Mouse (Mus musculus) midbrain, embryonic 13.5 days (tissue): Measurements from ENCODE around the gene Wdr45. TPM values are rescaled to one million over a fixed set of nuclear protein-coding genes. Genes with fewer than 3 reads are reported as not detected.

Experiments
- ATAC-seq: fragments of 200-750 bp; cut with Nextera tagmentation; 2 replicates; pipeline ENCODE4 v1.8.0; 2017; ENCODE audit warnings: mild to moderate bottlenecking, moderate TSS enrichment, moderate library complexity
- H3K27ac ChIP-seq: fragments of 300-500 bp; sonication (generic); 2 replicates; pipeline ENCODE4 v1.5.1; 2015; ENCODE audit warnings: inconsistent platforms, mild to moderate bottlenecking, moderate library complexity
- H3K27me3 ChIP-seq: fragments of 300-500 bp; sonication (generic); 2 replicates; pipeline ENCODE4 v1.6.1; 2015; ENCODE audit warnings: mild to moderate bottlenecking, inconsistent platforms
- H3K36me3 ChIP-seq: fragments of 300-500 bp; sonication (generic); 2 replicates; pipeline ENCODE4 v1.6.1; 2015; ENCODE audit warnings: mild to moderate bottlenecking, inconsistent platforms
- H3K4me1 ChIP-seq: fragments of 300-500 bp; sonication (generic); replicated peaks from 2 replicates; pipeline ENCODE4 v1.6.1; 2015; ENCODE audit warnings: inconsistent platforms
- H3K4me2 ChIP-seq: fragments of 300-500 bp; sonication (generic); replicated peaks from 2 replicates; pipeline ENCODE4 v1.6.1; 2015; ENCODE audit warnings: moderate library complexity, mild to moderate bottlenecking, inconsistent platforms
- H3K4me3 ChIP-seq: fragments of 300-500 bp; sonication (generic); replicated peaks from 2 replicates; pipeline ENCODE4 v1.5.1; 2015; ENCODE audit warnings: mild to moderate bottlenecking, inconsistent platforms
- H3K9ac ChIP-seq: fragments of 300-500 bp; sonication (generic); replicated peaks from 2 replicates; pipeline ENCODE4 v1.6.1; 2015; ENCODE audit warnings: mild to moderate bottlenecking, inconsistent platforms
- H3K9me3 ChIP-seq: fragments of 300-500 bp; sonication (generic); 2 replicates; pipeline ENCODE4 v1.6.1; 2016; ENCODE audit warnings: mild to moderate bottlenecking, inconsistent platforms
- WGBS: fragments of 180-500 bp; shearing (Covaris S2); methylation state at CpG from one replicate; pipeline ENCODE4 v1.1.7; 2015; 5-methylcytosine and 5-hydroxymethylcytosine counted together
- polyA plus RNA-seq: library from polyadenylated mRNA; unstranded; fragments of >200 nt; fragmentation: Nextera tagmentation; extraction: Ambion mirVana; gene quantifications from 2 replicates; pipeline ENCODE4 v1.2.1, GENCODE M21; 2015

Wdr45 gene
- polyA plus RNA-seq, 1 experiment from 2014 or later = 34.9 TPM

DNA sequence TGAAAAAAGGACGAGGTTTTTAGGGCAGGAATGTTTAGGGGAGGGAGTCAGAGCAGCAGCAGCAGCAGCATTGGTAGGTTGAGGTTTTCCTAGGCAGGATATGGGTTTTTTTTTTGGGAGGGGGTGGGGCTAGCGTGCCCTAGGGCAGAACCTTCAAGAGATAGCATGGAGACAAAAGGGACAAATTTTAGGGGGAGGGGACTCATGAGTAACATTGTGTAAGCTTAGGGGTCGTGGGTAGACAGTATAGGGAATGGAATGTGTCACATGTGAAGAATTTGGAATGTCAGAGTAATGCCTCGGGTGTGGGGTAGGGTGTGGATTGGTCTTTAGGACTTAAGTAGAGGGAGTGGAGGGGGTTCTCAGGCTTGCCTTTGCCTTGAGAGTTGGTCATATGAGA, 8.6 kb downstream of the Wdr45 start:
- Histone ChIP-seq H3K36me3 (peaks cover 18% of the 10 kb centered on the region), H3K27me3 (no peaks in the 10 kb centered on the region), H3K9me3 (no peaks in the 10 kb centered on the region), H3K9ac (peak overlapping the region; percentile 59), H3K4me3 (peak overlapping the region; percentile 54), H3K4me1 (peaks cover 10% of the 10 kb centered on the region), H3K4me2 (peak overlapping the region; percentile 69), H3K27ac (no peak overlapping the region)
- WGBS = 38% methylated on average over 4 of the region's 4 CpGs
- no peak for ATAC-seq

DNA sequence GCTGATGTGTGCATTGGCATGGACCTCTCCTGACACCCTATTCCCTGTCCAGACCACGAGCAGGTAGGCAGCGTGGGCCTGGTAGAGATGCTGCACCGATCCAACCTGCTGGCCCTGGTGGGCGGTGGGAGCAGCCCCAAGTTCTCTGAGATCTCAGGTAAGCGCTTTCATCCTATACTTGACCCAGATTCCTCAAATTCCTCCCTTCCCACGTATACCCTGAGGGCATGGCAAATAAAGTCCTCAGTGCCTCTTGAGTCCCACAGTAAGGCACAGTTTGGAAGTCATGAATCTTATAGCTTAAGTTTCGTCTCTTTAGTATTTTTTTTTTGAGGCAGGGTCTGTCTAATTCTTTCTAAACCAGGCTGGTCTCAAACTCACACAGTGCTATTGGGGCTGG, 10.0 kb downstream of the Wdr45 start:
- Histone ChIP-seq H3K27ac (no peak overlapping the region), H3K4me3 (no peak overlapping the region), H3K4me2 (no peak overlapping the region), H3K4me1 (peaks cover 15% of the 10 kb centered on the region), H3K9me3 (no peaks in the 10 kb centered on the region), H3K27me3 (no peaks in the 10 kb centered on the region), H3K36me3 (peaks cover 18% of the 10 kb centered on the region), H3K9ac (no peak overlapping the region)
- WGBS = 81% methylated on average over 7 of the region's 7 CpGs
- no peak for ATAC-seq

DNA sequence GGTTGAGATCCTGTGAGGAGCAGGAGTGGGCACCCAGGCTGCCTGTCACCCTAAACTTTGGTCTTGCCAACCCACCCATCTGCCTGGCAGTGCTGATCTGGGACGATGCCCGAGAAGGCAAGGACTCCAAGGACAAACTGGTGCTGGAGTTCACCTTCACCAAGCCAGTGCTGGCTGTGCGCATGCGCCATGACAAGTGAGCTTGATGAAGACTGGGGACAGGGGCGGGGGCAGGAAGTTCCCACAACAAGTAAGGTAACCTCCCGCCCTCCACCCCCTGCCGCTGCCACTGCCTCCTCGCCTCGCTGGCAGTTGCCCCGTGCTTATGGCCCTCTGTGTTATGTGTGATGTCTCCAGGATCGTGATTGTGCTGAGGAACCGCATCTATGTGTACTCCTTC, 11.7 kb downstream of the Wdr45 start:
- Histone ChIP-seq H3K4me1 (peaks cover 23% of the 10 kb centered on the region), H3K9ac (no peak overlapping the region), H3K27ac (no peak overlapping the region), H3K4me3 (no peak overlapping the region), H3K36me3 (peaks cover 18% of the 10 kb centered on the region), H3K4me2 (no peak overlapping the region), H3K27me3 (no peaks in the 10 kb centered on the region), H3K9me3 (no peaks in the 10 kb centered on the region)
- WGBS = 90% methylated on average over 12 of the region's 12 CpGs
- no peak for ATAC-seq

DNA sequence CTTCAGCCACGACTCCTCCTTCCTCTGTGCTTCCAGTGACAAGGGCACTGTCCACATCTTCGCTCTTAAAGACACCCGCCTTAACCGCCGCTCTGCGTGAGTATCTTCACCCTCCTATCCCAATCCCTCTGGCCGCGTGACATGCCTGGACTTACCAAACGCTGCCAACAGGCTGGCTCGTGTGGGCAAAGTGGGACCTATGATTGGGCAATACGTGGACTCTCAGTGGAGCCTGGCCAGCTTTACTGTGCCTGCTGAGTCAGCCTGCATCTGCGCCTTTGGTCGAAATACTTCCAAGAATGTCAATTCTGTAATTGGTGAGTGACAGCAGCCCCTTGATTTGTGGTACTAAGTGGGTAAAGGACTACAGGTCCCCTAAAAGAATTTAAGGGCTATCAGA, 13.0 kb downstream of the Wdr45 start:
- no peak overlapping the region for H3K4me2 ChIP-seq
- H3K4me3 ChIP-seq = no peak overlapping the region
- peaks cover 18% of the 10 kb centered on the region for H3K36me3 ChIP-seq
- H3K9ac ChIP-seq = no peak overlapping the region
- H3K4me1 ChIP-seq = peaks cover 20% of the 10 kb centered on the region
- no peak for ATAC-seq
- 93% methylated on average over 13 of the region's 13 CpGs for WGBS
- no peaks in the 10 kb centered on the region for H3K27me3 ChIP-seq
- no peaks in the 10 kb centered on the region for H3K9me3 ChIP-seq
- H3K27ac ChIP-seq = no peak overlapping the region

GRCm38 (mm10) chrX:7728215-7728921, 14.2 kb downstream of the Wdr45 start, which contains the start of gene Praf2:
Gene Praf2, plus strand, starts transcription at chrX:7728439.
- 25% methylated on average over 42 of the region's 42 CpGs for WGBS
- Histone ChIP-seq H3K9ac (peak within 1 kb of the TSS; percentile 66), H3K9me3 (no peaks in the 10 kb centered on the region), H3K36me3 (peaks cover 28% of the 10 kb centered on the region), H3K4me1 (peaks cover 13% of the 10 kb centered on the region), H3K27ac (peak within 1 kb of the TSS; percentile 72), H3K4me2 (peak within 1 kb of the TSS; percentile 62), H3K27me3 (no peaks in the 10 kb centered on the region), H3K4me3 (peak within 1 kb of the TSS; percentile 48)
- ATAC-seq = peak; percentile 96

DNA sequence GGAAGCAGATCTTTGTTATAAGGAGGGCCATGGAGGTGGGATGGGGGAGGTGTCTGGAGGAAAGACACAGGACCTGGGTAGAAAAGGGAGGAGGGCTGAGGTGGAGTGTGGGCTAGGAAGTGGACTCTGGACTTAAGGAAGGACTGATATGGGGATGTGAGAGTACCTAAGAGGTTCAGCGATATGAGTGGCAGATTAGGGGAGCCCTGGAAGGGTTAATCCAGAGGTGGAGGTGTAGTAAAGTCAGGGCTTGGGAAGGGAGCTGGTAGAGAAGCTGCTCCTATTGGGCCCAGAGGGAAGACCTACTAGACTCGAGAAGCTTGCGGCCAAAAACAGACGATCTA, 14.8 kb downstream of the Wdr45 start:
- peaks cover 30% of the 10 kb centered on the region for H3K36me3 ChIP-seq
- 42% methylated on average over 4 of the region's 4 CpGs for WGBS
- H3K9ac ChIP-seq = peak overlapping the region; percentile 66
- H3K4me3 ChIP-seq = peak overlapping the region; percentile 48
- H3K27me3 ChIP-seq = no peaks in the 10 kb centered on the region
- H3K27ac ChIP-seq = peak overlapping the region; percentile 72; the same call in 1 of the 2 replicates
- H3K4me2 ChIP-seq = peak overlapping the region; percentile 62
- peaks cover 13% of the 10 kb centered on the region for H3K4me1 ChIP-seq
- peak; percentile 1; the same call in 1 of the 2 replicates for ATAC-seq
- no peaks in the 10 kb centered on the region for H3K9me3 ChIP-seq

- Histone ChIP-seq H3K9ac (no peak overlapping the region), H3K27ac (no peak overlapping the region), H3K4me3 (no peak overlapping the region), H3K4me1 (peaks cover 11% of the 10 kb centered on the region), H3K9me3 (no peaks in the 10 kb centered on the region), H3K4me2 (no peak overlapping the region), H3K27me3 (no peaks in the 10 kb centered on the region), H3K36me3 (peaks cover 45% of the 10 kb centered on the region)
- 32% methylated on average over 26 of the region's 26 CpGs for WGBS
- no peak for ATAC-seq
These were observed 19.5 kb downstream of the Wdr45 start for GRCm38 (mm10) chrX:7733571-7734156.

DNA sequence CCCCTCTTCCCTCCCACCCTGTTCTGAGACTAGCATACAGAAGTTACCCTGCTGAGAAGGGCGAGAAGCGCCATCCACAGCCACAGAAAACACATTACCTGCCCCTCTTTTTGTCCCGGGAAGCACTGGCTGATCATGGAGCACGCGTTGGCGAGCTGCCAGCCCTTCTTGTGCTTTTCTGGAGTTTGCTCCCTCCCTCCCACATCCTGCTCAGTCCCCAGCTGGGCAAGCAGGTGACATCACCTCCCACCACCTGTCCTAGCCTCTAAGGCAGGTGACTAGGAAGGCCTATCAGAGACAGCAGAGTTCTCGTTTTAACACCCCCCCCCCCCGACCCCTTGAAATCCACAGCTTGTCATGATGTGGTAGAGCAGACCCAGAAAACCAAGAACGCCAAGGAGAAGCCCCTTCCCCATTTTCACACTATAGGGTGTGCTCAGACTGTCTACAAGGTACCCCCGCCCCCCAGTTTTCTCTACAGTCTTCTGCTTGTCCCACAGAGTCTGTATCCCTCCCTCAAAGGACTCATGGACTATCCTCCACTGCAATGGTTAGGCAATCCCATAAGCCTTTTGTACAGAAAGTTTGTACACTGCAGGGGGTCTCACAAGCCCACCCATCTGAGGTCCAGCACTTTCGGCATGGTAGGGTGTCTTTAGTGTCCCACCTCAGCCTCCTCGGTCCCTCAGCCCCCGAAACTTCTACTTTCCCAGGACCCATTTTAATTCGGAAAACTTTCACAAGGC, 25.4 kb downstream of the Wdr45 start:
- H3K4me3 ChIP-seq = no peak overlapping the region

GRCm38 (mm10) chrX:7740082-7740819, 26.1 kb downstream of the Wdr45 start:
- no peak overlapping the region for H3K9ac ChIP-seq
- ATAC-seq = no peak

More for the DNA sequence above, 25.4 kb downstream of the Wdr45 start:
- H3K27ac ChIP-seq = no peak overlapping the region
- no peaks in the 10 kb centered on the region for H3K9me3 ChIP-seq
- H3K9ac ChIP-seq = no peak overlapping the region
- 0 out of 2 replicates have a peak, but pooled peaks cover 3% of the 10 kb centered on the region for H3K4me1 ChIP-seq
- 74% methylated on average over 14 of the region's 14 CpGs for WGBS
- peaks cover 32% of the 10 kb centered on the region for H3K36me3 ChIP-seq
- no peaks in the 10 kb centered on the region for H3K27me3 ChIP-seq
- no peak overlapping the region for H3K4me2 ChIP-seq
- ATAC-seq = no peak

GRCm38 (mm10) chrX:7741103-7741502, 27.0 kb downstream of the Wdr45 start:
- WGBS = 80% methylated on average over 5 of the region's 5 CpGs
- no peak overlapping the region for H3K27ac ChIP-seq
- no peaks in the 10 kb centered on the region for H3K9me3 ChIP-seq
- H3K4me3 ChIP-seq = no peak overlapping the region
- no peak for ATAC-seq
- peaks cover 19% of the 10 kb centered on the region for H3K36me3 ChIP-seq
- no peak overlapping the region for H3K9ac ChIP-seq
- no peak overlapping the region for H3K4me2 ChIP-seq
- H3K27me3 ChIP-seq = no peaks in the 10 kb centered on the region
- 0 out of 2 replicates have a peak, but pooled peaks cover 3% of the 10 kb centered on the region for H3K4me1 ChIP-seq

More at GRCm38 (mm10) chrX:7740082-7740819, 26.1 kb downstream of the Wdr45 start:
- Histone ChIP-seq H3K27ac (no peak overlapping the region), H3K4me3 (no peak overlapping the region), H3K27me3 (no peaks in the 10 kb centered on the region), H3K36me3 (peaks cover 27% of the 10 kb centered on the region), H3K4me1 (0 out of 2 replicates have a peak, but pooled peaks cover 3% of the 10 kb centered on the region), H3K4me2 (no peak overlapping the region), H3K9me3 (no peaks in the 10 kb centered on the region)
- 76% methylated on average over 10 of the region's 10 CpGs for WGBS

GRCm38 (mm10) chrX:7743470-7743869, 29.3 kb downstream of the Wdr45 start:
- 63% methylated on average over 5 of the region's 5 CpGs for WGBS
- H3K27ac ChIP-seq = no peak overlapping the region
- H3K9ac ChIP-seq = no peak overlapping the region
- H3K4me1 ChIP-seq = 0 out of 2 replicates have a peak, but pooled peaks cover 3% of the 10 kb centered on the region
- no peaks in the 10 kb centered on the region for H3K36me3 ChIP-seq
- no peaks in the 10 kb centered on the region for H3K27me3 ChIP-seq
- H3K4me3 ChIP-seq = no peak overlapping the region
- no peaks in the 10 kb centered on the region for H3K9me3 ChIP-seq
- ATAC-seq = no peak
- H3K4me2 ChIP-seq = no peak overlapping the region
